Mouse (Mus musculus) forebrain, embryonic 14.5 days (tissue): ENCODE measurements around the gene Sf3b2. TPM values are rescaled to one million over a fixed set of nuclear protein-coding genes. Genes with fewer than 3 reads are reported as not detected.

ENCODE experiments used
- ATAC-seq: fragments of 200-750 bp; cut with Nextera tagmentation; 2 replicates; pipeline ENCODE4 v1.8.0; 2017; ENCODE audit warnings: mild to moderate bottlenecking, moderate library complexity
- DNase-seq: peaks from one replicate; pipeline ENCODE4 v3.0.0-alpha.2; 2015; ENCODE audit warnings: low spot score
- H3K27ac ChIP-seq: fragments of 300-500 bp; sonication (generic); 2 replicates; pipeline ENCODE4 v1.5.1; 2014; ENCODE audit warnings: low read depth, mild to moderate bottlenecking, control low read depth, low read length, moderate library complexity
- H3K27me3 ChIP-seq: fragments of 300-500 bp; sonication (generic); replicated peaks from 2 replicates; pipeline ENCODE4 v1.6.1; 2014; ENCODE audit warnings: low read length, control low read depth, mixed read lengths; ENCODE audit not compliant: control insufficient read depth, insufficient read depth
- H3K36me3 ChIP-seq: fragments of 300-500 bp; sonication (generic); 2 replicates; pipeline ENCODE4 v1.6.1; 2014; ENCODE audit warnings: low read length, control low read depth; ENCODE audit not compliant: control insufficient read depth, insufficient read depth
- H3K4me1 ChIP-seq: fragments of 300-500 bp; sonication (generic); 2 replicates; pipeline ENCODE4 v1.6.1; 2014; ENCODE audit warnings: antibody characterized with exemption, low read length, control low read depth; ENCODE audit not compliant: control insufficient read depth, insufficient read depth
- H3K4me2 ChIP-seq: fragments of 300-500 bp; sonication (generic); 2 replicates; pipeline ENCODE4 v1.6.1; 2014; ENCODE audit warnings: mild to moderate bottlenecking, control low read depth, low read length
- H3K4me3 ChIP-seq: fragments of 300-500 bp; sonication (generic); 2 replicates; pipeline ENCODE4 v1.5.1; 2014; ENCODE audit warnings: low read depth, low read length, control low read depth
- H3K9ac ChIP-seq: fragments of 300-500 bp; sonication (generic); 2 replicates; pipeline ENCODE4 v1.6.1; 2014; ENCODE audit warnings: mild to moderate bottlenecking, low read length, control low read depth, moderate library complexity
- H3K9me3 ChIP-seq: fragments of 300-500 bp; sonication (generic); replicated peaks from 2 replicates; pipeline ENCODE4 v1.6.1; 2016; ENCODE audit warnings: low read length, control low read depth, mixed read lengths; ENCODE audit not compliant: control insufficient read depth
- WGBS: fragments of 180-500 bp; shearing (Covaris S2); extraction: QIAGEN DNeasy Blood & Tissue Kit; methylation state at CpG from one replicate; pipeline ENCODE4 v1.1.7; 2014; 5-methylcytosine and 5-hydroxymethylcytosine counted together
- polyA plus RNA-seq: library from polyadenylated mRNA; unstranded; fragments of >200 nt; fragmentation: Nextera tagmentation; extraction: Ambion mirVana; gene quantifications from 2 replicates; pipeline ENCODE4 v1.2.1, GENCODE M21; 2014

Sf3b2 gene
- 298 and 333 TPM in 2 replicates for polyA plus RNA-seq

- no peaks in the 10 kb centered on the region for H3K27me3 ChIP-seq
- H3K36me3 ChIP-seq, result peaks cover 36% of the 10 kb centered on the region
- peak; percentile 97 for ATAC-seq
- no peaks in the 10 kb centered on the region for H3K9me3 ChIP-seq
- H3K27ac ChIP-seq, result peak within 1 kb of the TSS; percentile 80
- peaks cover 19% of the 10 kb centered on the region for H3K4me1 ChIP-seq
- under 1% methylated on average over 46 of the region's 46 CpGs for WGBS
- peak within 1 kb of the TSS; percentile 89 for H3K4me3 ChIP-seq
- peak within 1 kb of the TSS; percentile 91 for H3K9ac ChIP-seq
- peak; percentile 100 for DNase-seq
- H3K4me2 ChIP-seq, result peak within 1 kb of the TSS; percentile 65
Measured at GRCm38 (mm10) chr19:5294972-5295735, at the start of gene Sf3b2. TSS of gene Sf3b2 (minus strand) at chr19:5295455.

- WGBS, result 86% methylated on average over 7 of the region's 7 CpGs
- ATAC-seq, result no peak
- Histone ChIP-seq H3K27ac (no peak overlapping the region), H3K36me3 (no peaks in the 10 kb centered on the region), H3K9me3 (no peaks in the 10 kb centered on the region), H3K4me1 (no peaks in the 10 kb centered on the region), H3K9ac (no peak overlapping the region), H3K4me2 (no peak overlapping the region), H3K27me3 (no peaks in the 10 kb centered on the region), H3K4me3 (no peak overlapping the region)
- no peak for DNase-seq
Measured at GRCm38 (mm10) chr19:5341360-5341759, 46.1 kb upstream of the Sf3b2 start.

- no peaks in the 10 kb centered on the region for H3K27me3 ChIP-seq
- peak; percentile 78 for DNase-seq
- no peaks in the 10 kb centered on the region for H3K4me1 ChIP-seq
- H3K36me3 ChIP-seq, result no peaks in the 10 kb centered on the region
- ATAC-seq, result no peak
- H3K27ac ChIP-seq, result no peak overlapping the region
- no peak overlapping the region for H3K4me2 ChIP-seq
- no peaks in the 10 kb centered on the region for H3K9me3 ChIP-seq
- H3K9ac ChIP-seq, result no peak overlapping the region
- 22% methylated on average over 5 of the region's 5 CpGs for WGBS
- no peak overlapping the region for H3K4me3 ChIP-seq
Measured at GRCm38 (mm10) chr19:5337975-5338374, 42.7 kb upstream of the Sf3b2 start.

GRCm38 (mm10) chr19:5335441-5335840 lies 40.2 kb upstream of the Sf3b2 start, which contains the start of gene Catsper1:
TSS of gene Catsper1 (plus strand) at chr19:5335741.
- ATAC-seq (no peak), DNase-seq (no peak)
- Histone ChIP-seq H3K4me2 (no peak within 1 kb of the TSS), H3K4me3 (no peak within 1 kb of the TSS), H3K9me3 (no peaks in the 10 kb centered on the region), H3K4me1 (no peaks in the 10 kb centered on the region), H3K9ac (no peak within 1 kb of the TSS), H3K27me3 (no peaks in the 10 kb centered on the region), H3K27ac (no peak within 1 kb of the TSS), H3K36me3 (no peaks in the 10 kb centered on the region)
- WGBS, result 93% methylated on average over 6 of the region's 6 CpGs

GRCm38 (mm10) chr19:5334741-5335140 lies 39.5 kb upstream of the Sf3b2 start:
- Histone ChIP-seq H3K4me2 (no peak overlapping the region), H3K9ac (no peak overlapping the region), H3K27ac (no peak overlapping the region), H3K4me3 (no peak overlapping the region), H3K9me3 (no peaks in the 10 kb centered on the region), H3K27me3 (no peaks in the 10 kb centered on the region), H3K4me1 (no peaks in the 10 kb centered on the region), H3K36me3 (no peaks in the 10 kb centered on the region)
- WGBS, result 83% methylated on average over 5 of the region's 5 CpGs
- no peak for DNase-seq
- no peak for ATAC-seq

- ATAC-seq (no peak), DNase-seq (no peak)
- no peak overlapping the region for H3K9ac ChIP-seq
Measured at GRCm38 (mm10) chr19:5327970-5328369, 32.7 kb upstream of the Sf3b2 start.

GRCm38 (mm10) chr19:5323801-5324200 lies 28.5 kb upstream of the Sf3b2 start:
- ATAC-seq (no peak), DNase-seq (no peak)
- Histone ChIP-seq H3K9ac (no peak overlapping the region), H3K4me2 (no peak overlapping the region), H3K9me3 (no peaks in the 10 kb centered on the region), H3K27ac (no peak overlapping the region), H3K27me3 (no peaks in the 10 kb centered on the region), H3K4me3 (no peak overlapping the region), H3K36me3 (no peaks in the 10 kb centered on the region), H3K4me1 (no peaks in the 10 kb centered on the region)
- 61% methylated on average over 17 of the region's 17 CpGs for WGBS

More at GRCm38 (mm10) chr19:5327970-5328369, 32.7 kb upstream of the Sf3b2 start:
- Histone ChIP-seq H3K4me3 (no peak overlapping the region), H3K36me3 (no peaks in the 10 kb centered on the region), H3K27me3 (no peaks in the 10 kb centered on the region), H3K9me3 (no peaks in the 10 kb centered on the region), H3K27ac (no peak overlapping the region), H3K4me1 (no peaks in the 10 kb centered on the region), H3K4me2 (no peak overlapping the region)
- 81% methylated on average over 19 of the region's 19 CpGs for WGBS

- H3K9ac ChIP-seq, result no peak overlapping the region
- H3K27ac ChIP-seq, result no peak overlapping the region
- H3K4me2 ChIP-seq, result no peak overlapping the region
- 90% methylated on average over 8 of the region's 8 CpGs for WGBS
- H3K4me3 ChIP-seq, result no peak overlapping the region
- DNase-seq, result no peak
- no peaks in the 10 kb centered on the region for H3K4me1 ChIP-seq
- no peaks in the 10 kb centered on the region for H3K27me3 ChIP-seq
- H3K9me3 ChIP-seq, result no peaks in the 10 kb centered on the region
- no peak for ATAC-seq
- H3K36me3 ChIP-seq, result no peaks in the 10 kb centered on the region; the same call in 1 of the 2 replicates
Measured at GRCm38 (mm10) chr19:5313189-5313588, 17.9 kb upstream of the Sf3b2 start.

- Histone ChIP-seq H3K27ac (no peak overlapping the region), H3K4me3 (no peak overlapping the region), H3K9me3 (no peaks in the 10 kb centered on the region), H3K4me2 (no peak overlapping the region), H3K27me3 (no peaks in the 10 kb centered on the region), H3K4me1 (no peaks in the 10 kb centered on the region), H3K9ac (no peak overlapping the region), H3K36me3 (peaks cover 36% of the 10 kb centered on the region)
- WGBS, result 83% methylated on average over 7 of the region's 7 CpGs
- ATAC-seq (no peak), DNase-seq (peak; percentile 48)
Measured at GRCm38 (mm10) chr19:5309025-5309424, 13.8 kb upstream of the Sf3b2 start.
